20 mouse cellular contexts compared by ENCODE assay signal in genomic region chr17:56282802-56283201, GRCm38 (mm10). TPM values are rescaled to one million over a fixed set of nuclear protein-coding genes. Genes with fewer than 3 reads are reported as not detected.
DNase-seq lines count a peak whose midpoint lies in the region; ATAC-seq and TF ChIP-seq lines count a peak whose summit lies in the region.
"Had no signal": no experiment of that assay in that cellular context is flagged by ENCODE, and none has a peak within 500 bp of the region (broad histone marks: within the 10 kb centered on the region; RNA-seq: fewer than 3 reads in every experiment).

No protein-coding gene starts in this region.

- H3K4me2 ChIP-seq in hindbrain, embryonic 13.5 days, result no peak overlapping the region
- no peak overlapping the region for H3K4me2 ChIP-seq in limb, embryonic 14.5 days (replicated peaks; ENCODE audit: low read depth, low read length, severe bottlenecking)
- H3K4me2 ChIP-seq in limb, embryonic 15.5 days, result no peak overlapping the region
- H3K4me2 ChIP-seq: heart, embryonic 13.5 days; midbrain, embryonic 11.5 days had no signal

- H3K27ac ChIP-seq in cerebellum, adult 2 months (ENCODE audit: insufficient read depth, low read length), result peak overlapping the region; percentile 73
- no peak overlapping the region for H3K27ac ChIP-seq in hindbrain, embryonic 13.5 days
- no peak overlapping the region for H3K27ac ChIP-seq in hindbrain, embryonic 10.5 days
- no peak overlapping the region for H3K27ac ChIP-seq in limb, embryonic 14.5 days (replicated peaks; ENCODE audit: low read depth, low read length)
- no peak overlapping the region for H3K27ac ChIP-seq in limb, embryonic 10.5 days
- 0 out of 2 replicates have a peak overlapping the region, but pooled peaks have one; percentile 38 for H3K27ac ChIP-seq in limb, embryonic 15.5 days
- H3K27ac ChIP-seq: heart, embryonic 13.5 days; liver, embryonic 14.5 days had no signal

- 23% methylated on average over 4 of the region's 4 CpGs for WGBS in cerebellum, adult 2 months
- 82% methylated on average over 4 of the region's 4 CpGs for WGBS in hindbrain, embryonic 13.5 days
- WGBS in hindbrain, embryonic 10.5 days, result 93% methylated on average over 4 of the region's 4 CpGs
- 79% methylated on average over 4 of the region's 4 CpGs for WGBS in limb, embryonic 14.5 days
- 93% methylated on average over 4 of the region's 4 CpGs for WGBS in limb, embryonic 10.5 days
- 82% methylated on average over 4 of the region's 4 CpGs for WGBS in limb, embryonic 15.5 days

- H3K4me1 ChIP-seq in cerebellum, adult 2 months (ENCODE audit: control insufficient read depth, insufficient read depth, low read length), result no peaks in the 10 kb centered on the region
- peaks cover 3% of the 10 kb centered on the region; the same call in 1 of the 2 replicates for H3K4me1 ChIP-seq in hindbrain, embryonic 13.5 days (replicated peaks)
- peaks cover 3% of the 10 kb centered on the region for H3K4me1 ChIP-seq in hindbrain, embryonic 10.5 days (replicated peaks)
- H3K4me1 ChIP-seq in limb, embryonic 14.5 days (ENCODE audit: control insufficient read depth, insufficient read depth, low read length), result peaks cover 2% of the 10 kb centered on the region
- H3K4me1 ChIP-seq in limb, embryonic 10.5 days, result peaks cover 14% of the 10 kb centered on the region
- peaks cover 25% of the 10 kb centered on the region for H3K4me1 ChIP-seq in limb, embryonic 15.5 days

- no peaks in the 10 kb centered on the region for H3K27me3 ChIP-seq in cerebellum, adult 2 months (ENCODE audit: control insufficient read depth, insufficient read depth, low read length)
- H3K27me3 ChIP-seq in hindbrain, embryonic 13.5 days, result no peaks in the 10 kb centered on the region
- no peaks in the 10 kb centered on the region for H3K27me3 ChIP-seq in hindbrain, embryonic 10.5 days (ENCODE audit: insufficient read depth, poor library complexity, severe bottlenecking)
- no peaks in the 10 kb centered on the region for H3K27me3 ChIP-seq in limb, embryonic 14.5 days (ENCODE audit: control insufficient read depth, insufficient read depth, low read length)
- H3K27me3 ChIP-seq in limb, embryonic 10.5 days (ENCODE audit: low read depth, poor library complexity, severe bottlenecking), result no peaks in the 10 kb centered on the region
- H3K27me3 ChIP-seq in limb, embryonic 15.5 days, result no peaks in the 10 kb centered on the region
- H3K27me3 ChIP-seq: heart, embryonic 13.5 days had no signal

- no peak overlapping the region for H3K4me3 ChIP-seq in cerebellum, adult 2 months (replicated peaks; ENCODE audit: insufficient read depth, low read depth, low read length)
- H3K4me3 ChIP-seq in hindbrain, embryonic 13.5 days, result no peak overlapping the region
- no peak overlapping the region for H3K4me3 ChIP-seq in hindbrain, embryonic 10.5 days
- H3K4me3 ChIP-seq in limb, embryonic 14.5 days (replicated peaks; ENCODE audit: low read length), result no peak overlapping the region
- H3K4me3 ChIP-seq in limb, embryonic 10.5 days, result no peak overlapping the region
- no peak overlapping the region for H3K4me3 ChIP-seq in limb, embryonic 15.5 days
- H3K4me3 ChIP-seq: heart, embryonic 13.5 days had no signal

- H3K9me3 ChIP-seq in hindbrain, embryonic 13.5 days, result no peaks in the 10 kb centered on the region
- H3K9me3 ChIP-seq in hindbrain, embryonic 10.5 days, result no peaks in the 10 kb centered on the region
- no peaks in the 10 kb centered on the region for H3K9me3 ChIP-seq in limb, embryonic 14.5 days (ENCODE audit: control insufficient read depth, low read length)
- no peaks in the 10 kb centered on the region for H3K9me3 ChIP-seq in limb, embryonic 10.5 days (replicated peaks)
- no peaks in the 10 kb centered on the region for H3K9me3 ChIP-seq in limb, embryonic 15.5 days
- H3K9me3 ChIP-seq: heart, embryonic 13.5 days had no signal

- peaks cover 11% of the 10 kb centered on the region for H3K36me3 ChIP-seq in hindbrain, embryonic 13.5 days
- peaks cover 64% of the 10 kb centered on the region for H3K36me3 ChIP-seq in hindbrain, embryonic 10.5 days
- H3K36me3 ChIP-seq in limb, embryonic 14.5 days (ENCODE audit: control insufficient read depth, insufficient read depth, low read length), result peaks cover 71% of the 10 kb centered on the region
- H3K36me3 ChIP-seq in limb, embryonic 10.5 days, result peaks cover 86% of the 10 kb centered on the region
- peaks cover 81% of the 10 kb centered on the region for H3K36me3 ChIP-seq in limb, embryonic 15.5 days

- DNase-seq in cerebellum, adult 2 months, result no peak
- no peak for DNase-seq in cerebellum, adult 18-20 months
- no peak for DNase-seq in hindbrain, embryonic 10.5 days (ENCODE audit: low spot score)
- no peak for DNase-seq in limb, embryonic 14.5 days (ENCODE audit: low spot score)
- DNase-seq in limb, embryonic 10.5 days (ENCODE audit: low spot score), result no peak
- DNase-seq in embryo, embryonic 10.5 days (ENCODE audit: low spot score), result no peak
- DNase-seq: cerebellum, postnatal 36 days; kidney, postnatal 14 days; lung, postnatal 14 days; thymus, postnatal 14 days had no signal

- TF ChIP-seq POLR2A in cerebellum, adult 2 months (IDR thresholded peaks at IDR 0.05; ENCODE audit: borderline replicate concordance, insufficient read depth, low read length), result no peak
- TF ChIP-seq POLR2A in limb, embryonic 14.5 days (IDR thresholded peaks at IDR 0.05; ENCODE audit: borderline replicate concordance, extremely low read depth, insufficient read depth, insufficient read length), result no peak

- no peak for TF ChIP-seq CTCF in cerebellum, adult 2 months (IDR thresholded peaks at IDR 0.05; ENCODE audit: borderline replicate concordance, insufficient read depth, low read depth, low read length)

- 0 out of 2 replicates have a peak overlapping the region, but pooled peaks have one; percentile 43 for H3K9ac ChIP-seq in hindbrain, embryonic 13.5 days
- H3K9ac ChIP-seq in limb, embryonic 14.5 days (ENCODE audit: low read depth, low read length, severe bottlenecking), result 0 out of 2 replicates have a peak overlapping the region, but pooled peaks have one; percentile 21
- no peak overlapping the region for H3K9ac ChIP-seq in limb, embryonic 15.5 days
- H3K9ac ChIP-seq: heart, embryonic 13.5 days; liver, embryonic 14.5 days had no signal

- no peak for ATAC-seq in hindbrain, embryonic 13.5 days (ENCODE audit: low FRiP score)
- no peak for ATAC-seq in limb, embryonic 14.5 days (ENCODE audit: low FRiP score, low read depth)
- no peak for ATAC-seq in limb, embryonic 15.5 days (ENCODE audit: insufficient number of reproducible peaks, low FRiP score, low TSS enrichment, low read depth)

RNA-seq across cellular contexts. Expression of gene Ticam1, which starts 6.2 kb away (rescaled TPM):
- polyA plus RNA-seq in cerebellum, adult 2 months (2012; rRNA removed), result 4.5 and 4.7 TPM in 2 replicates
- 1.3 and 1.4 TPM in 2 replicates for polyA plus RNA-seq in hindbrain, embryonic 13.5 days (2015; fragmentation: Nextera tagmentation; extraction: Ambion mirVana)
- polyA plus RNA-seq in hindbrain, embryonic 10.5 days (2016; fragmentation: Nextera tagmentation; extraction: Ambion mirVana), result 2.4 and 2.6 TPM in 2 replicates
- polyA plus RNA-seq in limb, embryonic 14.5 days (2012; rRNA removed), result 12.5 and 16.5 TPM in 2 replicates
- polyA plus RNA-seq in limb, embryonic 14.5 days (2014; fragmentation: Nextera tagmentation; extraction: Ambion mirVana), result 8.2 and 8.7 TPM in 2 replicates
- polyA plus RNA-seq in limb, embryonic 10.5 days (2016; fragmentation: Nextera tagmentation; extraction: Ambion mirVana), result 3.0 TPM in 2 replicates
- 7.1 and 8.6 TPM in 2 replicates for polyA plus RNA-seq in limb, embryonic 15.5 days (2015; fragmentation: Nextera tagmentation; extraction: Ambion mirVana)

RNA-seq across cellular contexts. Expression of gene Plin3, which starts 9.9 kb away (rescaled TPM):
- 15.6 and 20.9 TPM in 2 replicates for polyA plus RNA-seq in cerebellum, adult 2 months (2012; rRNA removed)
- 20.0 and 23.5 TPM in 2 replicates for polyA plus RNA-seq in hindbrain, embryonic 13.5 days (2015; fragmentation: Nextera tagmentation; extraction: Ambion mirVana)
- 50.9 and 61.6 TPM in 2 replicates for polyA plus RNA-seq in hindbrain, embryonic 10.5 days (2016; fragmentation: Nextera tagmentation; extraction: Ambion mirVana)
- polyA plus RNA-seq in limb, embryonic 14.5 days (2012; rRNA removed), result 41.0 and 44.1 TPM in 2 replicates
- polyA plus RNA-seq in limb, embryonic 14.5 days (2014; fragmentation: Nextera tagmentation; extraction: Ambion mirVana), result 90.1 and 90.3 TPM in 2 replicates
- 78.2 and 89.7 TPM in 2 replicates for polyA plus RNA-seq in limb, embryonic 10.5 days (2016; fragmentation: Nextera tagmentation; extraction: Ambion mirVana)
- 94.2 and 114 TPM in 2 replicates for polyA plus RNA-seq in limb, embryonic 15.5 days (2015; fragmentation: Nextera tagmentation; extraction: Ambion mirVana)

RNA-seq across cellular contexts. Expression of gene Arrdc5, which starts 17.3 kb away (rescaled TPM):
- not detected in 2 replicates for polyA plus RNA-seq in cerebellum, adult 2 months (2012; rRNA removed)
- polyA plus RNA-seq in hindbrain, embryonic 13.5 days (2015; fragmentation: Nextera tagmentation; extraction: Ambion mirVana), result not detected in 2 replicates
- polyA plus RNA-seq in hindbrain, embryonic 10.5 days (2016; fragmentation: Nextera tagmentation; extraction: Ambion mirVana), result not detected in 2 replicates
- not detected in 2 replicates for polyA plus RNA-seq in limb, embryonic 14.5 days (2012; rRNA removed)
- not detected in 2 replicates for polyA plus RNA-seq in limb, embryonic 14.5 days (2014; fragmentation: Nextera tagmentation; extraction: Ambion mirVana)
- polyA plus RNA-seq in limb, embryonic 10.5 days (2016; fragmentation: Nextera tagmentation; extraction: Ambion mirVana), result not detected in 2 replicates
- polyA plus RNA-seq in limb, embryonic 15.5 days (2015; fragmentation: Nextera tagmentation; extraction: Ambion mirVana), result not detected in 2 replicates
- polyA plus RNA-seq: embryonic facial prominence, embryonic 14.5 days; forebrain, embryonic 11.5 days; heart, embryonic 13.5 days; intestine, embryonic 14.5 days; liver, embryonic 14.5 days; midbrain, embryonic 11.5 days; small intestine, adult 2 months; stomach, embryonic 14.5 days had no signal

RNA-seq across cellular contexts. Expression of gene Uhrf1, which starts 20.3 kb away (rescaled TPM):
- polyA plus RNA-seq in cerebellum, adult 2 months (2012; rRNA removed), result 0.65 and 0.71 TPM in 2 replicates
- polyA plus RNA-seq in hindbrain, embryonic 13.5 days (2015; fragmentation: Nextera tagmentation; extraction: Ambion mirVana), result 27.1 and 29.6 TPM in 2 replicates
- polyA plus RNA-seq in hindbrain, embryonic 10.5 days (2016; fragmentation: Nextera tagmentation; extraction: Ambion mirVana), result 196 and 300 TPM in 2 replicates
- 105 and 116 TPM in 2 replicates for polyA plus RNA-seq in limb, embryonic 14.5 days (2012; rRNA removed)
- 89.0 and 93.9 TPM in 2 replicates for polyA plus RNA-seq in limb, embryonic 14.5 days (2014; fragmentation: Nextera tagmentation; extraction: Ambion mirVana)
- polyA plus RNA-seq in limb, embryonic 10.5 days (2016; fragmentation: Nextera tagmentation; extraction: Ambion mirVana), result 316 and 336 TPM in 2 replicates
- 107 and 108 TPM in 2 replicates for polyA plus RNA-seq in limb, embryonic 15.5 days (2015; fragmentation: Nextera tagmentation; extraction: Ambion mirVana)

RNA-seq across cellular contexts. Expression of gene Fem1a, which starts 26.2 kb away (rescaled TPM):
- 19.9 and 21.8 TPM in 2 replicates for polyA plus RNA-seq in cerebellum, adult 2 months (2012; rRNA removed)
- 18.9 and 20.1 TPM in 2 replicates for polyA plus RNA-seq in hindbrain, embryonic 13.5 days (2015; fragmentation: Nextera tagmentation; extraction: Ambion mirVana)
- 13.3 and 15.5 TPM in 2 replicates for polyA plus RNA-seq in hindbrain, embryonic 10.5 days (2016; fragmentation: Nextera tagmentation; extraction: Ambion mirVana)
- polyA plus RNA-seq in limb, embryonic 14.5 days (2012; rRNA removed), result 14.5 and 18.4 TPM in 2 replicates
- polyA plus RNA-seq in limb, embryonic 14.5 days (2014; fragmentation: Nextera tagmentation; extraction: Ambion mirVana), result 16.0 and 17.4 TPM in 2 replicates
- 12.2 and 14.6 TPM in 2 replicates for polyA plus RNA-seq in limb, embryonic 10.5 days (2016; fragmentation: Nextera tagmentation; extraction: Ambion mirVana)
- polyA plus RNA-seq in limb, embryonic 15.5 days (2015; fragmentation: Nextera tagmentation; extraction: Ambion mirVana), result 14.9 and 19.7 TPM in 2 replicates

Comparison
In these comparisons a context has a peak if more than half of its experiments do, and no peak if none do; other contexts are left out.
1. H3K27ac ChIP-seq: peak in cerebellum, adult 2 months (single experiment) and limb, embryonic 15.5 days (single experiment); none in hindbrain, embryonic 13.5 days (single experiment), hindbrain, embryonic 10.5 days (single experiment), limb, embryonic 14.5 days (single experiment) and limb, embryonic 10.5 days (single experiment).